Mouse (Mus musculus) limb, embryonic 14.5 days (tissue): ENCODE measurements around the gene Tmed10. TPM values are rescaled to one million over a fixed set of nuclear protein-coding genes. Genes with fewer than 3 reads are reported as not detected.

ENCODE experiments used
- ATAC-seq: fragments of 200-750 bp; cut with Nextera tagmentation; 2 replicates; pipeline ENCODE4 v1.8.0; 2017; ENCODE audit warnings: low read depth, moderate number of reproducible peaks, moderate TSS enrichment; ENCODE audit not compliant: low FRiP score
- DNase-seq: peaks from one replicate; pipeline ENCODE4 v3.0.0-alpha.2; 2015; ENCODE audit warnings: low spot score
- H3K27ac ChIP-seq: fragments of 300-500 bp; sonication (generic); replicated peaks from 2 replicates; pipeline ENCODE4 v1.5.1; 2014; ENCODE audit warnings: low read depth, mild to moderate bottlenecking, low read length, moderate library complexity, mixed read lengths
- H3K27me3 ChIP-seq: fragments of 300-500 bp; sonication (generic); 2 replicates; pipeline ENCODE4 v1.6.1; 2014; ENCODE audit warnings: low read length, mixed read lengths; ENCODE audit not compliant: control insufficient read depth, insufficient read depth
- H3K36me3 ChIP-seq: fragments of 300-500 bp; sonication (generic); 2 replicates; pipeline ENCODE4 v1.6.1; 2014; ENCODE audit warnings: mild to moderate bottlenecking, low read length, moderate library complexity, mixed read lengths; ENCODE audit not compliant: control insufficient read depth, insufficient read depth
- H3K4me1 ChIP-seq: fragments of 300-500 bp; sonication (generic); 2 replicates; pipeline ENCODE4 v1.6.1; 2014; ENCODE audit warnings: antibody characterized with exemption, low read length, mixed read lengths; ENCODE audit not compliant: control insufficient read depth, insufficient read depth
- H3K4me2 ChIP-seq: fragments of 300-500 bp; sonication (generic); replicated peaks from 2 replicates; pipeline ENCODE4 v1.6.1; 2014; ENCODE audit warnings: low read depth, mild to moderate bottlenecking, low read length, moderate library complexity; ENCODE audit not compliant: severe bottlenecking
- H3K4me3 ChIP-seq: fragments of 300-500 bp; sonication (generic); replicated peaks from 2 replicates; pipeline ENCODE4 v1.5.1; 2014; ENCODE audit warnings: low read length
- H3K9ac ChIP-seq: fragments of 300-500 bp; sonication (generic); 2 replicates; pipeline ENCODE4 v1.6.1; 2014; ENCODE audit warnings: mild to moderate bottlenecking, low read depth, low read length, moderate library complexity; ENCODE audit not compliant: severe bottlenecking
- H3K9me3 ChIP-seq: fragments of 300-500 bp; sonication (generic); 2 replicates; pipeline ENCODE4 v1.6.1; 2016; ENCODE audit warnings: low read length; ENCODE audit not compliant: control insufficient read depth
- POLR2A ChIP-seq: fragments of 200-500 bp; IDR thresholded peaks from 2 replicates; pipeline ENCODE4 v1.8.0; 2012; ENCODE audit warnings: inconsistent platforms, mild to moderate bottlenecking, moderate library complexity, borderline replicate concordance; ENCODE audit not compliant: insufficient read depth, insufficient read length; ENCODE audit errors: extremely low read depth
- WGBS: fragments of 180-500 bp; shearing (Covaris S2); extraction: QIAGEN DNeasy Blood & Tissue Kit; methylation state at CpG from one replicate; pipeline ENCODE4 v1.1.7; 2014; 5-methylcytosine and 5-hydroxymethylcytosine counted together
- polyA plus RNA-seq, 2 experiments: library from polyadenylated mRNA; depleted of rRNA in 1 of 2; stranded (reverse) in 1 of 2; unstranded in 1 of 2; fragments of >200 nt; fragmentation: Nextera tagmentation in 1 of 2; extraction: Ambion mirVana in 1 of 2; gene quantifications; 2 replicates each; pipeline versions ENCODE4 v1.2.1 to v1.2.3; 2012 to 2014

Tmed10 gene
- polyA plus RNA-seq, 2 experiments = 222 to 394 TPM

GRCm38 (mm10) chr12:85382761-85383680 lies 8.4 kb upstream of the Tmed10 start:
- H3K4me2 ChIP-seq = no peak overlapping the region
- no peak overlapping the region for H3K4me3 ChIP-seq
- ATAC-seq (no peak), DNase-seq (no peak)
- H3K27ac ChIP-seq = no peak overlapping the region
- no peaks in the 10 kb centered on the region for H3K36me3 ChIP-seq
- H3K27me3 ChIP-seq = no peaks in the 10 kb centered on the region
- no peak overlapping the region for H3K9ac ChIP-seq
- no peaks in the 10 kb centered on the region for H3K9me3 ChIP-seq
- no peaks in the 10 kb centered on the region for H3K4me1 ChIP-seq
- no peak for TF ChIP-seq POLR2A
- 79% methylated on average over 14 of the region's 14 CpGs for WGBS

GRCm38 (mm10) chr12:85381570-85381969 lies 6.9 kb upstream of the Tmed10 start:
- WGBS = 88% methylated on average over 6 of the region's 6 CpGs
- Histone ChIP-seq H3K27ac (no peak overlapping the region), H3K4me2 (no peak overlapping the region), H3K4me3 (no peak overlapping the region), H3K9ac (no peak overlapping the region), H3K9me3 (no peaks in the 10 kb centered on the region), H3K27me3 (no peaks in the 10 kb centered on the region), H3K4me1 (no peaks in the 10 kb centered on the region), H3K36me3 (no peaks in the 10 kb centered on the region)
- no peak for DNase-seq
- TF ChIP-seq POLR2A = no peak
- no peak for ATAC-seq

- Histone ChIP-seq H3K27ac (no peak overlapping the region), H3K36me3 (no peaks in the 10 kb centered on the region), H3K27me3 (no peaks in the 10 kb centered on the region), H3K4me2 (no peak overlapping the region), H3K4me3 (no peak overlapping the region), H3K4me1 (no peaks in the 10 kb centered on the region), H3K9ac (no peak overlapping the region), H3K9me3 (no peaks in the 10 kb centered on the region)
- DNase-seq (no peak), ATAC-seq (no peak)
- no peak for TF ChIP-seq POLR2A
- WGBS = 76% methylated on average over 7 of the region's 7 CpGs
Observed at GRCm38 (mm10) chr12:85380942-85381341, 6.3 kb upstream of the Tmed10 start.

- WGBS = 60% methylated on average over 1 of the region's 1 CpGs
- Histone ChIP-seq H3K27me3 (no peaks in the 10 kb centered on the region), H3K9me3 (no peaks in the 10 kb centered on the region), H3K4me1 (no peaks in the 10 kb centered on the region), H3K4me3 (no peak overlapping the region), H3K27ac (no peak overlapping the region), H3K36me3 (no peaks in the 10 kb centered on the region), H3K9ac (no peak overlapping the region), H3K4me2 (no peak overlapping the region)
- no peak for DNase-seq
- no peak for TF ChIP-seq POLR2A
- ATAC-seq = no peak
Observed at GRCm38 (mm10) chr12:85380308-85380707, 5.7 kb upstream of the Tmed10 start.

GRCm38 (mm10) chr12:85378271-85378670 lies 3.6 kb upstream of the Tmed10 start:
- Histone ChIP-seq H3K27me3 (no peaks in the 10 kb centered on the region), H3K36me3 (no peaks in the 10 kb centered on the region), H3K27ac (no peak overlapping the region), H3K4me2 (no peak overlapping the region), H3K4me1 (no peaks in the 10 kb centered on the region), H3K9ac (no peak overlapping the region), H3K9me3 (no peaks in the 10 kb centered on the region), H3K4me3 (no peak overlapping the region)
- no peak for DNase-seq
- TF ChIP-seq POLR2A = no peak
- 89% methylated on average over 2 of the region's 2 CpGs for WGBS
- ATAC-seq = no peak
